Mouse (Mus musculus) retina, postnatal 7 days (tissue): Measurements from ENCODE around the gene Cd320.
"Not testable (repeated sequence)": the region's sequence is repeated elsewhere in the genome, so short reads cannot be mapped to it uniquely, and the experiment has no call there.

Source experiments
- DNase-seq: peaks from one replicate; pipeline ENCODE4 v3.0.0-alpha.2; 2012; ENCODE audit warnings: low read depth, low spot score

Cd320 gene

DNA sequence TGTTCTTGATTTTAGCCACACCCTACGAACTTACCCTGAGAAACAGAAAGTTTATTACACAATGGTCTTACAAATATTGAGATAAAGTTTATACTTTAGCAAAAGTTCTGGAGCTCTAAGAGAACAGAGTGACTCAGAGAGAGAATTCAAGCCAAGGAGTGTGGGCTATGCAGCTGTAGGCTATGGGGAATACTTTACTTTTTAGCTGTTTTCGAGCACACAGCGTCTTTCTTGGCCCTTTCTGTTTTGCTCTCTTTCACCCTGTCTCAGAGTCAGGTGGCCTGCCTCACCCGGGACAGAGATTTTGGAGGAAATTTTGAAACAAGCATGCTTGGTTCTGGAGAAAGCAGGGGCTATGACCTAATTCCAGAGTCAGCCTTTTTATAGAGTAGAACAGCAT is 55.3 kb downstream of the Cd320 start:
- DNase-seq: not testable (repeated sequence)
